Mouse (Mus musculus) frontal cortex, postnatal 36 days (tissue): ENCODE measurements around the gene Gm4187.
"Not testable (repeated sequence)": the region's sequence is repeated elsewhere in the genome, so short reads cannot be mapped to it uniquely, and the experiment has no call there.

Experiments used
- DNase-seq, 2 experiments: peaks; one replicate each; pipeline ENCODE4 v3.0.0; 2022; ENCODE audit warnings: low spot score in 2 of 2

The Gm4187 gene

DNA sequence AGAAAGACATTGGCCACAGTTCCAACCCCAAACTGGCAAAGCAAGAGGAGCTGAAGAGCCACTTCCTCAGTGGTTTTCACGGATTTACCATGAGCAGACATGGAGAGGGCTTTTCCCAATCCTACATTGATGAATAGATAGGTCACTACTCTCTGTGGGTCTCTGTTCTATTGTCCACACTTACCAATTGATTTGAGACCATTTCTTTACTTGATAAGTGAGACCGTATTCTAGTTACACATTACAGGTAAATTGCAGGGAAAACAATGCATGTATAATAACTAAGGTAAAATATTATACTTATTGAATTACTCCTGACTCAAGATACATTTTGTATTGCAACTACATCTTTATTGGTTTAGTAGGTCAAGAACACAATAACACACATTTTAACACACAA lies at the start of gene Gm4187:
Gm4187 (minus strand) TSS at position 101 of the 400 bp plus-strand sequence.
- not testable (repeated sequence) for DNase-seq

- not testable (repeated sequence) for DNase-seq
Measured at GRCm38 (mm10) chr7:22370939-22371338, 41.4 kb upstream of the Gm4187 start, which contains the start of gene Gm8660. Gm8660 (minus strand) TSS chr7:22371039.
